Mouse (Mus musculus): ENCODE data around the gene Tmem255b.

Tmem255b gene

DNA sequence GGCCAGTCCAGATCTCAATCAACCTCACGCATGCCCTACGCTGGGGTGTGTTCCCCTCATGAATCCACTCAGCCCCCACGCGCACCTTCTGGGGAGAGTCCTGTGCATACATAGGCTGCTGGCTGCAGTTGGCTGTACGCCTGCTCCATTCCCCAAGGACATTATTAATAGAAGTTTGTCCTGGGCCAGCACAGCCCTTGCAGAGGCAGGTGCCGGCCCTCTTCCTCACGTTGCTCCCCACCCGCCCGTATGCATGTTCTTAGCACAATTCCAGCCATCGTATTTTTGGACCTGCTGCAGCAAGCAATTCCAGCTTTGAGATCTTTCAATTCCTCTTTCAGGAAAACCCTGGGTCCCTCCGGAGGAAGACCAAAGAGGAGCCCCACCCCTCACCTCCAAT, 58.0 kb downstream of the Tmem255b start:
- DNase-seq: no peak

DNA sequence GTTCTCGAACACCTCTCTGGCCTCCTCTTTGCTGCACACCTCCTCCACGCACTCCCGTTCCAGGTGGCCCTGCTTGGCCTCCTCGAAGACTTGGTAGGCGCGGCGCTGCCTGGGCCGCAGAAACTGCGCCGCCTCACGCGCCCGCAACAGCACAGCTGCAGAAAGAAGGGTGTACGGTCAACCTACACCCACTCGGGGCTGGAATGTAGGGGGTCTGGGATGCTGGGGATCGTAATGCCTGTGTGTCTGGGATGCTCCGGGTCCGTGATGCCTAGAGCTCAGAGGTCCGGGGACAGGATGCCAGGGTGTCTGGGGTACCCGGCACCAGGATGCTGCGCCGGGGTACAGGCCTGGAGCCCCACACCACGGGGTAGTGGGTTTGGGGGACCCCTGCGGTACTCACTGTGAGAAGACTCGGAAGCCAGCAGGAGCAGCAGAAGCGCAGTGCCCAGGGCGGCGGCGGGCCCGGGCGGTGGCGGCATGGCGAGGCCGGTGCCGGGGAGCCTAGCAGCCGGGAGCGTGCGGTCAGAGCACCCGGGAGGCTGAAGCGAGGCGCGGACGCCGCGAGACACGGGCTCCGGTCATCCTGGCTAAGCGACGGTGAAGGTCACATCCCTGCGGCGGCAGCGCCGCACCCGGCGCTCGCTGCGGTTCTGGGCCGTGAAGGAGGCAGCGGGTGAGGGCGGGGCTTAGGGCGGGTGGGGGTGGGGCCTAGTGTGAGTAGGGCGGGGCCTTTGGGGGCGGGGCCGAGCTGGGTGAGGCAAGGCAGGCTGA, 59.1 kb downstream of the Tmem255b start, which contains the start of gene Gas6:
Gas6 (minus strand) TSS at position 633 of the 774 bp plus-strand sequence.
- DNase-seq: peak in 1 of 2 experiments; percentile 14

DNA sequence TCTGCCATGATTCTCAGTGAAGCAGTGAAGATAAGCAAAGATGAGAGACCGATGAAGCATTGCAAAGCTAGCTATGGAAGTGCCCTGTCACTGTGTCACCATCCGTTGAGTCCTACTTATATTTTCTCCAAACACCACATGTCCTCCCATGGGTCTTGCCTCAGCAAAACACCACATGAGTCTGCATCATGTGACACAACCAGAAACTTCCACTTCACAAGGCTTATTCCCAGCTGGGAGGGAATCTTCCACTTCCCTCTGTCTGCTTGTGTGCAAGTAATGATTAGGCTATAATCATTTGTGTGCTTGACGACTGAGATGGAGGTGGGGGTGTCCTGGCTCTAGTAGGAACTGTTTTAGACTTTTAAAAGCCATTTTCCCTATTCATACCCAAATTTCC, 66.2 kb downstream of the Tmem255b start:
- no peak for DNase-seq

DNA sequence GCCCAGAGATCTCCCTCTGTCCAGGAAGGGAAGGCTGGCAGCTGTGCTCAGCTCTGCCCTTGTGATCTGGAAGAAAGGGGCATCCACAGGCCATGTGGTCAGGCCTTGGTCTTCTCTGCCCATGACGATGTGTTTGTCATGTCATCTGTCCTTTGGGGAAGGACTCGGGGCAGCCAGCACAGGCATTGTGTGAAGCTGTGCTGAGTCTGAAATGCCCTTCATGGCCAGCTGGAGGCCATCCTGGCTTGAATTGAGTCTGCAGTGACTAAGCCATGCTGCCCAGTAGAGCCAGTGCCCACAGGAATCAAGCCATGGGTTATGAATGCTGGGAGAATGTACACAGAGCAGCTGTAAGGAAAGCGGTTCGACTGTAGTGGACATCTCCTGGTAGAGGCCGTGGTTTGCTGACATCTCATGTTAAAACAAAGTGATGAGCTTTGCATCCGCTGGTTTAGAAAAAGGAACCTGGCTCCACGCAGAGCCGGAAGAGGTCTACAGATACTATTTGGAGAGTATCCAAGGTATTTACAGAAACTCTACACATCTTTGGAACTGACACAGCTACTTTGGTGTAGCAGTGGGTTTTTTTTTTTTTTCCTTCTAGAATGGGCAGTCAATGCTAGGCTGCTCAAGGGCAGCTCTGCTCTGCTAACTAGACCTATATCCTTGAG, 69.1 kb downstream of the Tmem255b start:
- no peak for DNase-seq

DNA sequence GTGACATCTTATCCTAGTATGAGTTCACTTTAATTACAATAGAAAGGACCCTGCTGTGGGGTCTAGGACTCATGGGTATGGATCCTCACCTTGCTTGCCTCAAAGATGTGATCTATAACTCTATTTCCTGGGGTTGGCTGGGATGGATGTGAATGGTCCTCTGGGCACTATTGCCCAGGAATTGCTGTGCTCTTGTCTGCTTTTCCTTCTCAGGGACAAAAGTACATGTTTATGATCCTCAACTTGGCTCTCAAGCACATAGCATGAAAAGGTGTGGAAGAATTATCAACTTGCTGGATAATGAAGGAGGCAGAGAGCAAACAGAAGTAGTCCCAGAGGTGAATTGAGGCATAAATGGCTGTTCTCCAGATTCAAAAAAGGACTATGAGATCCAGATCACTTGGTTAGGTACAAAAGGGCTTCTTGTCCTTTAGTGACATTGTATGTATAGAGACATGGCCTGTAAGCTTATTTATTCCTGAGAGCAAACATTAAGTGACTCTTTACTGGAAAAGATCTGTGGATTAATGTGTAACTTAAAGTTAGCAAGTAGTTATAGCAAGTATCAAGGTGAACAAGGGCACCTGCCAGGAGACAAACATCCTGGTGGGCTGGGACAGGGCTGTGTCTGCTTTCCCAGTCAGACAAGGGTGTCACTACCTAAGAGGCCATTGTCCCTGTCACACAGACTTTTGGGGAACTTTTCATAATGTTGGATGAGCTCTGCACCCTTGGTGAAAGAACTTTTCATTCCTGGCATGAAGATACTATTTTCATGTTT, 70.1 kb downstream of the Tmem255b start:
- DNase-seq: no peak

GRCm38 (mm10) chr8:13506849-13507248, 71.9 kb downstream of the Tmem255b start:
- DNase-seq: no peak

- no peak for DNase-seq
These were observed 72.4 kb downstream of the Tmem255b start for GRCm38 (mm10) chr8:13507284-13507937.

- DNase-seq: no peak
These were observed 77.0 kb downstream of the Tmem255b start for GRCm38 (mm10) chr8:13512016-13512415.

- no peak for DNase-seq
These were observed 77.7 kb downstream of the Tmem255b start for GRCm38 (mm10) chr8:13512677-13513076.

GRCm38 (mm10) chr8:13513556-13514370, 78.8 kb downstream of the Tmem255b start:
- DNase-seq: no peak

- DNase-seq: no peak
These were observed 81.0 kb downstream of the Tmem255b start for GRCm38 (mm10) chr8:13516011-13516442.

- no peak for DNase-seq
These were observed 81.7 kb downstream of the Tmem255b start for GRCm38 (mm10) chr8:13516728-13517127.

GRCm38 (mm10) chr8:13517284-13517781, 82.3 kb downstream of the Tmem255b start:
- DNase-seq: no peak

Measured in thymus, postnatal 36 days (tissue).